Mouse (Mus musculus) hindbrain, postnatal 0 days (tissue): Measurements from ENCODE around the gene Hs3st4. TPM values are rescaled to one million over a fixed set of nuclear protein-coding genes. Genes with fewer than 3 reads are reported as not detected.
A peak's percentile ranks its signal among the peaks of the same experiment; 100 is the strongest.

Experiments used
- ATAC-seq: fragments of 200-750 bp; cut with Nextera tagmentation; 2 replicates; pipeline ENCODE4 v1.8.0; 2017; ENCODE audit warnings: mild to moderate bottlenecking, moderate TSS enrichment, moderate library complexity
- DNase-seq: peaks from one replicate; pipeline ENCODE4 v3.0.0-alpha.2; 2015; ENCODE audit warnings: low spot score
- H3K27ac ChIP-seq: fragments of 300-500 bp; sonication (generic); 2 replicates; pipeline ENCODE4 v1.5.1; 2014; ENCODE audit warnings: mild to moderate bottlenecking
- H3K27me3 ChIP-seq: fragments of 300-500 bp; sonication (generic); 2 replicates; pipeline ENCODE4 v1.6.1; 2014; ENCODE audit warnings: low read length, mixed read lengths; ENCODE audit not compliant: insufficient read depth
- H3K36me3 ChIP-seq: fragments of 300-500 bp; sonication (generic); 2 replicates; pipeline ENCODE4 v1.6.1; 2014; ENCODE audit warnings: low read length, mixed read lengths; ENCODE audit not compliant: insufficient read depth
- H3K4me1 ChIP-seq: fragments of 300-500 bp; sonication (generic); 2 replicates; pipeline ENCODE4 v1.6.1; 2014; ENCODE audit warnings: antibody characterized with exemption, low read length, mixed read lengths; ENCODE audit not compliant: insufficient read depth
- H3K4me2 ChIP-seq: fragments of 300-500 bp; sonication (generic); 2 replicates; pipeline ENCODE4 v1.6.1; 2014; ENCODE audit warnings: low read depth, mild to moderate bottlenecking, low read length, moderate library complexity, mixed read lengths
- H3K4me3 ChIP-seq: fragments of 300-500 bp; sonication (generic); 2 replicates; pipeline ENCODE4 v1.5.1; 2014; ENCODE audit warnings: low read length
- H3K9ac ChIP-seq: fragments of 300-500 bp; sonication (generic); replicated peaks from 2 replicates; pipeline ENCODE4 v1.6.1; 2014; ENCODE audit warnings: mild to moderate bottlenecking, low read length, moderate library complexity, mixed read lengths
- H3K9me3 ChIP-seq: fragments of 300-500 bp; sonication (generic); 2 replicates; pipeline ENCODE4 v1.6.1; 2016; ENCODE audit warnings: low read length, mixed read lengths
- CTCF ChIP-seq: IDR thresholded peaks from 2 replicates; pipeline ENCODE4 v1.5.1; 2016; ENCODE audit warnings: antibody characterized with exemption, control low read depth, low read depth
- WGBS: fragments of 180-500 bp; shearing (Covaris S2); extraction: QIAGEN DNeasy Blood & Tissue Kit; methylation state at CpG from one replicate; pipeline ENCODE4 v1.1.7; 2014; 5-methylcytosine and 5-hydroxymethylcytosine counted together
- polyA plus RNA-seq: library from polyadenylated mRNA; unstranded; fragments of >200 nt; fragmentation: Nextera tagmentation; extraction: Ambion mirVana; gene quantifications from 2 replicates; pipeline ENCODE4 v1.2.1, GENCODE M21; 2015
- total RNA-seq: library from RNA; depleted of rRNA; stranded (reverse); fragments of >200 nt; gene quantifications from 2 replicates; pipeline ENCODE4 v1.2.3, GENCODE M21; 2014

The Hs3st4 gene
- total and polyA plus RNA-seq, 2 experiments from 2014 or later, result 16.0 to 20.7 TPM

- Histone ChIP-seq H3K9ac (no peak overlapping the region), H3K9me3 (no peaks in the 10 kb centered on the region), H3K4me2 (no peak overlapping the region), H3K4me1 (no peaks in the 10 kb centered on the region), H3K27me3 (no peaks in the 10 kb centered on the region), H3K36me3 (no peaks in the 10 kb centered on the region), H3K4me3 (no peak overlapping the region), H3K27ac (no peak overlapping the region)
- no peak for ATAC-seq
- TF ChIP-seq CTCF, result no peak
- peak; percentile 32 for DNase-seq
- 49% methylated on average over 4 of the region's 4 CpGs for WGBS
Observed at GRCm38 (mm10) chr7:124359836-124360235, 377.2 kb downstream of the Hs3st4 start.

DNA sequence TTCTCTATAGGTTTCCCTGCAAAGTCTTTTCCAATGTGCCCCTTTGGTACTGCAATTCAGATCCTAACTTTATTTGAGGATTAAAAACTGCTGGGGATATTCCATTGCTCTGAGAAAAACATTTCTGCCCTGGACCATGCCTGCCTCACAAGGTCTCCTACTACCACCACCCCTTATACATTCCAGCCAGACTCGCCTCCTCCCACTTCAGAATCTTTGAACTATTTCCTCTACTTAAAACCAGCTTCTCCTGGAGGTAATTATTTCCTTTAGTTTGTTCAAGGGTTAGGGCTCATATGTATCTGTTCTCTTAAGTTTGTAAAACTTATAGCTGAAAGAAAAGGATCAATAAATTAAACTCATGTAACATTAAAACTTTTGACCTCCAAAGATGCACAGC, 389.6 kb downstream of the Hs3st4 start:
- TF ChIP-seq CTCF, result no peak
- no peak for ATAC-seq
- WGBS, result 86% methylated on average over 1 of the region's 1 CpGs

GRCm38 (mm10) chr7:124372697-124373096, 390.0 kb downstream of the Hs3st4 start:
- Histone ChIP-seq H3K27me3 (no peaks in the 10 kb centered on the region), H3K27ac (no peak overlapping the region), H3K4me1 (no peaks in the 10 kb centered on the region), H3K4me3 (no peak overlapping the region), H3K9ac (no peak overlapping the region), H3K9me3 (no peaks in the 10 kb centered on the region), H3K36me3 (no peaks in the 10 kb centered on the region), H3K4me2 (no peak overlapping the region)
- DNase-seq (no peak), ATAC-seq (no peak)
- WGBS, result 86% methylated on average over 2 of the region's 2 CpGs
- TF ChIP-seq CTCF, result no peak

More for the DNA sequence above, 389.6 kb downstream of the Hs3st4 start:
- no peak for DNase-seq
- Histone ChIP-seq H3K9me3 (no peaks in the 10 kb centered on the region), H3K9ac (no peak overlapping the region), H3K36me3 (no peaks in the 10 kb centered on the region), H3K27me3 (no peaks in the 10 kb centered on the region), H3K4me1 (no peaks in the 10 kb centered on the region), H3K4me3 (no peak overlapping the region), H3K4me2 (no peak overlapping the region), H3K27ac (no peak overlapping the region)

GRCm38 (mm10) chr7:124383489-124383888, 400.8 kb downstream of the Hs3st4 start:
- H3K9me3 ChIP-seq, result no peaks in the 10 kb centered on the region
- 28% methylated on average over 4 of the region's 4 CpGs for WGBS
- H3K4me1 ChIP-seq, result no peaks in the 10 kb centered on the region
- H3K27me3 ChIP-seq, result no peaks in the 10 kb centered on the region
- H3K36me3 ChIP-seq, result no peaks in the 10 kb centered on the region
- DNase-seq (peak; percentile 46), ATAC-seq (no peak)
- H3K4me2 ChIP-seq, result no peak overlapping the region
- TF ChIP-seq CTCF, result peak; percentile 68
- no peak overlapping the region for H3K4me3 ChIP-seq
- H3K9ac ChIP-seq, result no peak overlapping the region
- H3K27ac ChIP-seq, result no peak overlapping the region

- H3K9me3 ChIP-seq, result no peaks in the 10 kb centered on the region
- H3K4me3 ChIP-seq, result no peak overlapping the region
- ATAC-seq, result no peak
- no peak for TF ChIP-seq CTCF
- H3K4me1 ChIP-seq, result no peaks in the 10 kb centered on the region
- no peaks in the 10 kb centered on the region for H3K27me3 ChIP-seq
- no peak for DNase-seq
- H3K4me2 ChIP-seq, result no peak overlapping the region
- no peak overlapping the region for H3K9ac ChIP-seq
- no peaks in the 10 kb centered on the region for H3K36me3 ChIP-seq
- H3K27ac ChIP-seq, result no peak overlapping the region
Observed at GRCm38 (mm10) chr7:124399184-124399583, 416.5 kb downstream of the Hs3st4 start.

DNA sequence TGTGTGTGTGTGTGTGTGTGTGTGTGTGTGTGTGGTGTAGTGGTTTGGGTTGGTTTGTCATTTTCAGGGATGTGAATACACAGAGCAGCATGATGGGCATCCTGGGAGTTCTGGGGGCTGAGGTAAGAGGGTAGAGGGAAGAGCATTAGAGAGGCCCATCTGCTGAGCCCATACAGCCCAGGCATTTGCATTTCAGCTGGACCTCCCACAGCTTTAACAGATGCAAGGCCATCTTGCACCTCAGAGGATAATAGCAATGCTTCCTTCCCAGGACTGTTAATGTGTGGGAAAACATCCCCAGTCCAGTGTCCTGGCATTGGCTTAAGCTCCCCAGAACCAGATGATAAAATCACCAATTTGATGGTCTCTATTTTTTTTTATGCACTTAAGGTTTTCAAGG, 444.3 kb downstream of the Hs3st4 start:
- Histone ChIP-seq H3K9me3 (no peaks in the 10 kb centered on the region), H3K4me1 (no peaks in the 10 kb centered on the region), H3K36me3 (no peaks in the 10 kb centered on the region), H3K9ac (no peak overlapping the region), H3K4me3 (no peak overlapping the region), H3K27me3 (no peaks in the 10 kb centered on the region), H3K27ac (no peak overlapping the region), H3K4me2 (no peak overlapping the region)
- DNase-seq, result peak; percentile 40
- no peak for TF ChIP-seq CTCF
- ATAC-seq, result no peak
